Mouse (Mus musculus) heart, postnatal 0 days (tissue): ENCODE data around the gene Frmpd1.

Experiments used
- CTCF ChIP-seq: IDR thresholded peaks from 2 replicates; pipeline ENCODE4 v1.5.1; 2016; ENCODE audit warnings: antibody characterized with exemption, control low read depth, low read depth
- EP300 ChIP-seq: IDR thresholded peaks from 2 replicates; pipeline ENCODE4 v1.6.1; 2016; ENCODE audit warnings: antibody characterized with exemption, low read depth

DNA sequence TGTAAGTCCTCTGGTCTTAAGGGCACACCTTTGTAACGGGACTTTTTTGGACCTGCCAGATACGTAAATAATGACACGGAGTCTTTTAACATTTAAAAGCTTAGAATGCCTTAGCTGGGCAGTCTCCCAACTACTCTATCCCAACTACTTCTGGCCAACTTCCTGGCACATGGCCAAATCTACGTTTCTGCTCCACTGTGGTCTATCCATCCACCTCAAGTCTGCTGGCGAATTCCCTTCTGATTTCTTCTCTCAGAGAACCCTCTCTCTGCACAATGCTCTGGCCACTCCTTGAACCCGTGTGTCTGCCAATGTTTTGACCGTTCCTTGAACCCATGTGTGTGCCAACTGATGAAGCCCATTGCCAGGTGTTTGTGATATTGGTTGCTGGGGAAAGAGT lies 146.5 kb downstream of the Frmpd1 start:
- TF ChIP-seq CTCF (no peak), EP300 (no peak)
